Mouse (Mus musculus): ENCODE measurements around the gene Olfr1183. TPM values are rescaled to one million over a fixed set of nuclear protein-coding genes. Genes with fewer than 3 reads are reported as not detected.
"Not testable (repeated sequence)": the region's sequence is repeated elsewhere in the genome, so short reads cannot be mapped to it uniquely, and the experiment has no call there.

Olfr1183 gene
- not detected in 2 replicates for polyA plus RNA-seq (2015; fragmentation: Nextera tagmentation; extraction: Ambion mirVana)

DNA sequence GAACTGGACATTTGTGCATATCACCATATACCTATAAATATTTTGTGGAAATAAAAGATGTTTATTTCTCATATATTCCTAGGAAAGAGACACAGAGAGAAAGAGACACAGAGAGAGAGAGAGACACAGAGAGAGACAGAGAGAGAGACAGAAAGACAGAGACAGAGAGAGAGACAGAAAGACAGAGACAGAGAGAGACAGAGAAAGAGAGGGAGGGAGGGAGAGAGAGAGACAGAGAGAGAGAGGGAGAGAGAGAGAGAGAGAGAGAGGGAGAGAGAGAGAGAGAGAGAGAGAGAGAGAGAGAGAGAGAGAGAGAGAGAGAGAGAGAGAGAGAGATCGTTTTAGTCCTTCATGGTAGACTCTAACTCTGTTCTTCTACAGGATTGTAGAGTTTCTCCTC is at the start of gene Olfr1183:
TSS of gene Olfr1183 (plus strand) at position 301 of the 400 bp plus-strand sequence.
- H3K36me3 ChIP-seq (replicated peaks); ATAC-seq (replicated peaks); H3K4me3 ChIP-seq; H3K4me1 ChIP-seq; H3K27me3 ChIP-seq (replicated peaks); H3K4me2 ChIP-seq; H3K9ac ChIP-seq; H3K27ac ChIP-seq; H3K9me3 ChIP-seq: not testable (repeated sequence)
- 86% methylated on average over 1 of the region's 1 CpGs for whole genome bisulfite sequencing

DNA sequence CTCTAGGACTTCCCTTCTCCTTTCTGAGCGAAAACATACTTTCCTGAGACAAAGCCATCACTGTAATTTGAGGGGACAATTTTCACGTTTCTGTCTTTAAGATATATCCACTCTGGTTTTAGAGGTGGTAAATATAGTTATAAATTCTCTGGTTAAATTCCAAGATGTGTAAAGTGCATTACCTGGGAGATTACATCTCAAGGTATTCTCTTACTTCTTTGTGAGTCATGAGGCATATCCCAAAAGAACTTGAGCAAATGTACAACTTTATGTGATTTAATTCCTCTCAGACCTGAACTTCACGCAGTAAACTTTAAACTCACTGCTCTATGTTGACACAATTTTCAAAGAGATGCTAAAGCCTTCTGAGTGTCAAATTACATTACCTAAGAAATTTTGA is 48.3 kb upstream of the Olfr1183 start, which contains the start of gene Olfr1179:
TSS of gene Olfr1179 (minus strand) at position 101 of the 400 bp plus-strand sequence.
- Histone ChIP-seq H3K27ac (no peak within 1 kb of the TSS), H3K9ac (no peak within 1 kb of the TSS), H3K4me3 (no peak within 1 kb of the TSS), H3K36me3 (replicated peaks) (no peaks in the 10 kb centered on the region), H3K4me2 (no peak within 1 kb of the TSS), H3K4me1 (no peaks in the 10 kb centered on the region), H3K9me3 (no peaks in the 10 kb centered on the region), H3K27me3 (replicated peaks) (no peaks in the 10 kb centered on the region)
- no peak for ATAC-seq (replicated peaks)
- 85% methylated on average over 3 of the region's 3 CpGs for WGBS

DNA sequence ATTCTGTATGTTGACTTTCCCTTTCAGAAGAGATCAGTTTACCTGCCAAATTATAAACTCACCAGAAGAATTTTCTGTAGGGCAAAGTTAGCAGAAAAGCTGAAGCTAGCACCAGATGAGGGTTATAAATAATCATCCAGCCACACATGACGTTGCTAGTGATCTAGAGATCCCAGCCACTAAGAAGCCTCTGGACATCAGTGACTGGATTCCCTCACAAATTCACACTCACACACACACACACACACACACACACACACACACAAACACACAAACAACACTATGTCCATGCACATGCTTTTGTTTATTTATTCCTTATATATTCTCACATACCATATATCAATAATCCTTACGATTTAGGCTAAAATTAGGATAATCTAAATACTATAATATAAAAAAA is 35.6 kb upstream of the Olfr1183 start, which contains the start of gene Olfr1180:
TSS of gene Olfr1180 (minus strand) at position 101 of the 400 bp plus-strand sequence.
- Histone ChIP-seq H3K27me3 (replicated peaks) (no peaks in the 10 kb centered on the region), H3K36me3 (replicated peaks) (no peaks in the 10 kb centered on the region), H3K4me2 (no peak within 1 kb of the TSS), H3K27ac (no peak within 1 kb of the TSS), H3K9ac (no peak within 1 kb of the TSS), H3K9me3 (no peaks in the 10 kb centered on the region), H3K4me3 (no peak within 1 kb of the TSS), H3K4me1 (no peaks in the 10 kb centered on the region)
- 90% methylated on average over 2 of the region's 2 CpGs for WGBS
- ATAC-seq (replicated peaks), result no peak

DNA sequence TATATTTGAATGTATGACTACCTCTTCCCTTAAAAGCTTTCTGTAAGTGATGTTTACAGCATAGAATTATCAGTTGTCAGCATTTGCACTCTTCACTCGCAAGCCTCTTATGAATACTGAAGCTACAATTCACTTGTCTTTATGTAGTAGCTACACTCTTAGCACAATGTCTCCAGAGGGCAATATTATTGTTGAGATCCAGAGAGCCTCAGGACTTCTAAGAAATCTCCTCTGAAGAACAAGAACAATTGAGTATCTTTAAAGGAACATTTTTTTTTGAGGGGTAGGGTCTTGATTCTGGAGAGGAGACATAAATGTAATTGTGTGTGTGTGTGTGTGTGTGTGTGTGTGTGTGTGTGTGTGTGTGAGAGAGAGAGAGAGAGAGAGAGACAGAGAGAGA is 28.6 kb upstream of the Olfr1183 start, which contains the start of gene Olfr1181:
TSS of gene Olfr1181 (minus strand) at position 101 of the 400 bp plus-strand sequence.
- Histone ChIP-seq H3K27me3 (replicated peaks) (no peaks in the 10 kb centered on the region), H3K9me3 (no peaks in the 10 kb centered on the region), H3K27ac (no peak within 1 kb of the TSS), H3K4me2 (no peak within 1 kb of the TSS), H3K4me1 (no peaks in the 10 kb centered on the region), H3K4me3 (no peak within 1 kb of the TSS), H3K9ac (no peak within 1 kb of the TSS), H3K36me3 (replicated peaks) (no peaks in the 10 kb centered on the region)
- 85% methylated on average over 1 of the region's 1 CpGs for WGBS
- ATAC-seq (replicated peaks), result no peak

DNA sequence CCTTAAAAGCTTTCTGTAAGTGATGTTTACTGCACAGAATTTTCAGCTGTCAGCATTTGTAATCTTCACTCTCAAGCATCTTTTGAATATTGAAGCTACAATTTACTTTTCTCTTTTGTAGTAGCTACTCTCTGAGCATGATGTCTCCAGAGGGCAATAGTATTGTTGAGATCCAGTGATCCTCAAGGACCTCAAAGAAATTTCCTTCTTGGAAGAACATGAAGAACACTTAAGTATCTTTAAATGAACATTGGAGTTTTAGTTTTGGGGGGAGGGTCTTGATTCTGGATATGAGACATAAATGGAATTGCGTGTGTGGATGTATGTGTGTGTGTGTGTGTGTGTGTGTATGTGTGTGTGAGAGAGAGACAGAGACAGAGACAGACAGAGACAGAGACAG is 5.6 kb upstream of the Olfr1183 start, which contains the start of gene Gm13757:
TSS of gene Gm13757 (minus strand) at position 101 of the 400 bp plus-strand sequence.
- ATAC-seq (replicated peaks), result no peak
- WGBS, result 91% methylated on average over 1 of the region's 1 CpGs

DNA sequence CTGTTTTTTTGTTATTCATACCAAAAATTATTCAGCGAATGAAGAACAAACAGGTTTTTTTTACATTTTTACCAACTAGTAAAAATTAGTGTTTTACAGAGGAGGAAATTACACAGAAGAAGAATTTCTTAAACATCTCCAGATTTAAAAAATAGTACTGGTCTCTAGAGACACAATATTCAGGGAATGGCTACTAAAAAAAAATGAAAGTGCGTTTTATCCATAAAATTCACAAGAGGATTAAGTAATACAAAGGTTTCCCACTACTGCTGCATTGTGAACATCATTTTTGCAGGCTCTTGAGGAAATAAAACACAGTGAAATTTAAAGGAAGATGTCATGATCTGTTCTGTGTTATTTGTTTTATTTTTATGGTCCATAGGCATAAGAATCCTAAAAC is 28.6 kb downstream of the Olfr1183 start, which contains the start of gene Olfr1184:
TSS of gene Olfr1184 (plus strand) at position 301 of the 400 bp plus-strand sequence.
- H3K27ac ChIP-seq, result no peak within 1 kb of the TSS
- no peak within 1 kb of the TSS for H3K4me2 ChIP-seq
- no peaks in the 10 kb centered on the region for H3K27me3 ChIP-seq (replicated peaks)
- WGBS, result 89% methylated on average over 2 of the region's 2 CpGs
- no peaks in the 10 kb centered on the region for H3K4me1 ChIP-seq
- ATAC-seq (replicated peaks), result no peak
- H3K9ac ChIP-seq, result no peak within 1 kb of the TSS
- no peaks in the 10 kb centered on the region for H3K9me3 ChIP-seq
- H3K36me3 ChIP-seq (replicated peaks), result no peaks in the 10 kb centered on the region
- no peak within 1 kb of the TSS for H3K4me3 ChIP-seq

More for the DNA sequence above, 5.6 kb upstream of the Olfr1183 start, which contains the start of gene Gm13757:
- no peak within 1 kb of the TSS for H3K27ac ChIP-seq
- no peaks in the 10 kb centered on the region for H3K9me3 ChIP-seq
- no peak within 1 kb of the TSS for H3K4me3 ChIP-seq
- no peaks in the 10 kb centered on the region for H3K36me3 ChIP-seq (replicated peaks)
- no peaks in the 10 kb centered on the region for H3K27me3 ChIP-seq (replicated peaks)
- no peaks in the 10 kb centered on the region for H3K4me1 ChIP-seq
- no peak within 1 kb of the TSS for H3K9ac ChIP-seq
- no peak within 1 kb of the TSS for H3K4me2 ChIP-seq

DNA sequence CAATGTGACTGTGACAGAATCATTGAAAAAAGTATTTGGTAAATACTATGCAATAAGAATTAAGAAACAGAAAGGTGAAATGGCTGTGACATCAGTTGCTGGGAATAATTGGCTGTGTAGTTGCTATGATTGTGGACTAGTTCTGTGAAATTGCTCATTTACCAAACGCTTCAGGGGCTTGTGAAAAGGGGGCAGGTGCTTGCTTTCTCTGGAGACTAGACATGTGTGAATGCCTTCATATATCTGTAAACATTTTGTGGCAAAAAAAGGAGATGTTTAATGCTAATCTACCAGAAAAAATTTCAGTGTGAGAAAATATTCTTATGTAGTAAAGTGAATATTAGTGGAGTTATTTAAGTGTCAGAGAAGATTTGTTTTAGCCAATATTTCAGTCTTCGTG is 38.4 kb downstream of the Olfr1183 start, which contains the start of gene Olfr1185-ps1:
TSS of gene Olfr1185-ps1 (plus strand) at position 301 of the 400 bp plus-strand sequence.
- 78% methylated on average over 2 of the region's 2 CpGs for WGBS
- Histone ChIP-seq H3K36me3 (replicated peaks) (no peaks in the 10 kb centered on the region), H3K4me3 (no peak within 1 kb of the TSS), H3K4me1 (no peaks in the 10 kb centered on the region), H3K27ac (no peak within 1 kb of the TSS), H3K27me3 (replicated peaks) (no peaks in the 10 kb centered on the region), H3K9ac (no peak within 1 kb of the TSS), H3K4me2 (no peak within 1 kb of the TSS), H3K9me3 (no peaks in the 10 kb centered on the region)
- no peak for ATAC-seq (replicated peaks)

DNA sequence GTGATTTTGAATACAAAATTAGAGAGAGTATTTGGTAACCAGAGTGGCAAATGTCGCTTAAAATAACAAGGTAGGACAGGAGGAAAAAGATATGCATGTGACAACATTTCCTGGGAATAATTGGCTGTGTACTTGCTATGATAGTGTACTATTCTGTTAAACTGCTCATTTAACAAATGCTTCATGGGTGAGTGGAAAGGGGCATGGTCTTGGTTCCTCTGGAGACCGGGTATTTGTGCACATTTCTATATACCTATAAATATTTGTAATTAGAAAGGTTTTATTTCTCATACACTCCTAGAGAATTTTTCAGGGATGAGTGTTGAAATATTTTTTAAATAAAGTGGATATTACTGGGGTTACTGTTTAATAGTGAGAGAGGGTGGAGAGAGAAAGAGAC is 63.6 kb downstream of the Olfr1183 start, which contains the start of gene Olfr1186:
TSS of gene Olfr1186 (plus strand) at position 301 of the 400 bp plus-strand sequence.
- Histone ChIP-seq H3K36me3 (replicated peaks) (no peaks in the 10 kb centered on the region), H3K4me3 (no peak within 1 kb of the TSS), H3K27me3 (replicated peaks) (no peaks in the 10 kb centered on the region), H3K9me3 (no peaks in the 10 kb centered on the region), H3K27ac (no peak within 1 kb of the TSS), H3K4me2 (no peak within 1 kb of the TSS), H3K9ac (no peak within 1 kb of the TSS), H3K4me1 (no peaks in the 10 kb centered on the region)
- 85% methylated on average over 2 of the region's 2 CpGs for WGBS
- ATAC-seq (replicated peaks), result no peak

Other genes starting within 250 kb of the Olfr1183 start
- not detected in 2 replicates for gene Olfr1170, start 226.5 kb upstream of the Olfr1183 start, polyA plus RNA-seq (2015; fragmentation: Nextera tagmentation; extraction: Ambion mirVana)
- not detected in 2 replicates for gene Olfr1173, start 175.0 kb upstream of the Olfr1183 start, polyA plus RNA-seq (2015; fragmentation: Nextera tagmentation; extraction: Ambion mirVana)
- gene Olfr1174-ps, start 139.7 kb upstream of the Olfr1183 start, polyA plus RNA-seq (2015; fragmentation: Nextera tagmentation; extraction: Ambion mirVana), result not detected in 2 replicates
- not detected in 2 replicates for gene Olfr1175-ps, start 127.7 kb upstream of the Olfr1183 start, polyA plus RNA-seq (2015; fragmentation: Nextera tagmentation; extraction: Ambion mirVana)
- not detected in 2 replicates for gene Olfr1176, start 118.1 kb upstream of the Olfr1183 start, polyA plus RNA-seq (2015; fragmentation: Nextera tagmentation; extraction: Ambion mirVana)
- gene Olfr1177-ps, start 108.4 kb upstream of the Olfr1183 start, polyA plus RNA-seq (2015; fragmentation: Nextera tagmentation; extraction: Ambion mirVana), result not detected in 2 replicates
- gene Olfr1178, start 67.8 kb upstream of the Olfr1183 start, polyA plus RNA-seq (2015; fragmentation: Nextera tagmentation; extraction: Ambion mirVana), result not detected in 2 replicates
- gene Olfr1179, start 48.4 kb upstream of the Olfr1183 start, polyA plus RNA-seq (2015; fragmentation: Nextera tagmentation; extraction: Ambion mirVana), result not detected in 2 replicates
- gene Olfr1180, start 35.7 kb upstream of the Olfr1183 start, polyA plus RNA-seq (2015; fragmentation: Nextera tagmentation; extraction: Ambion mirVana), result not detected in 2 replicates
- gene Olfr1181, start 28.7 kb upstream of the Olfr1183 start, polyA plus RNA-seq (2015; fragmentation: Nextera tagmentation; extraction: Ambion mirVana), result not detected in 2 replicates
- gene Gm13757, start 5.7 kb upstream of the Olfr1183 start, polyA plus RNA-seq (2015; fragmentation: Nextera tagmentation; extraction: Ambion mirVana), result not detected in 2 replicates
- not detected in 2 replicates for gene Olfr1184, start 28.7 kb downstream of the Olfr1183 start, polyA plus RNA-seq (2015; fragmentation: Nextera tagmentation; extraction: Ambion mirVana)
- gene Olfr1185-ps1, start 38.5 kb downstream of the Olfr1183 start, polyA plus RNA-seq (2015; fragmentation: Nextera tagmentation; extraction: Ambion mirVana), result not detected in 2 replicates
- not detected in 2 replicates for gene Olfr1186, start 63.7 kb downstream of the Olfr1183 start, polyA plus RNA-seq (2015; fragmentation: Nextera tagmentation; extraction: Ambion mirVana)
- not detected in 2 replicates for gene Olfr1188, start 102.1 kb downstream of the Olfr1183 start, polyA plus RNA-seq (2015; fragmentation: Nextera tagmentation; extraction: Ambion mirVana)
- gene Olfr1189, start 131.6 kb downstream of the Olfr1183 start, polyA plus RNA-seq (2015; fragmentation: Nextera tagmentation; extraction: Ambion mirVana), result not detected in 2 replicates
- gene Olfr1191-ps1, start 185.7 kb downstream of the Olfr1183 start, polyA plus RNA-seq (2015; fragmentation: Nextera tagmentation; extraction: Ambion mirVana), result not detected in 2 replicates
- not detected in 2 replicates for gene Olfr1192-ps1, start 193.6 kb downstream of the Olfr1183 start, polyA plus RNA-seq (2015; fragmentation: Nextera tagmentation; extraction: Ambion mirVana)
- not detected in 2 replicates for gene Olfr1193, start 220.8 kb downstream of the Olfr1183 start, polyA plus RNA-seq (2015; fragmentation: Nextera tagmentation; extraction: Ambion mirVana)
- not detected in 2 replicates for gene Olfr1195, start 234.3 kb downstream of the Olfr1183 start, polyA plus RNA-seq (2015; fragmentation: Nextera tagmentation; extraction: Ambion mirVana)
- not detected in 2 replicates for gene Olfr1196, start 249.7 kb downstream of the Olfr1183 start, polyA plus RNA-seq (2015; fragmentation: Nextera tagmentation; extraction: Ambion mirVana)